Mouse (Mus musculus) cerebellum, adult 2 months (tissue): ENCODE results near the gene Ankrd1. TPM values are rescaled to one million over a fixed set of nuclear protein-coding genes. Genes with fewer than 3 reads are reported as not detected.

Experiments
- DNase-seq, 2 experiments: peaks; one replicate each; pipeline ENCODE4 v3.0.0; 2021
- H3K27ac ChIP-seq: fragments of 200-500 bp; 2 replicates; pipeline ENCODE4 v1.5.1; 2012; ENCODE audit warnings: low read length, control low read depth, inconsistent platforms; ENCODE audit not compliant: insufficient read depth
- H3K27me3 ChIP-seq: fragments of 200-500 bp; 2 replicates; pipeline ENCODE4 v1.6.1; 2012; ENCODE audit warnings: inconsistent platforms, mild to moderate bottlenecking, low read length, moderate library complexity; ENCODE audit not compliant: control insufficient read depth, insufficient read depth
- H3K4me1 ChIP-seq: fragments of 200-500 bp; 2 replicates; pipeline ENCODE4 v1.6.1; 2011; ENCODE audit warnings: low read length; ENCODE audit not compliant: control insufficient read depth, insufficient read depth
- H3K4me3 ChIP-seq: fragments of 200-500 bp; replicated peaks from 2 replicates; pipeline ENCODE3; 2011; ENCODE audit warnings: mild to moderate bottlenecking, low read depth, low read length, control low read depth; ENCODE audit not compliant: insufficient read depth
- CTCF ChIP-seq: fragments of 200-500 bp; IDR thresholded peaks from 2 replicates; pipeline ENCODE4 v1.5.1; 2011; ENCODE audit warnings: low read depth, mild to moderate bottlenecking, control low read depth, low read length, moderate library complexity, borderline replicate concordance; ENCODE audit not compliant: insufficient read depth
- POLR2A ChIP-seq: fragments of 200-500 bp; IDR thresholded peaks from 2 replicates; pipeline ENCODE4 v1.6.1; 2011; ENCODE audit warnings: low read length, control low read depth, borderline replicate concordance; ENCODE audit not compliant: insufficient read depth
- WGBS: fragments of 180-500 bp; shearing (Covaris S2); methylation state at CpG from one replicate; pipeline ENCODE4 v1.1.7; 2018; 5-methylcytosine and 5-hydroxymethylcytosine counted together
- polyA plus RNA-seq: library from polyadenylated mRNA; depleted of rRNA; stranded (reverse); fragments of >200 nt; gene quantifications from 2 replicates; pipeline ENCODE4 v1.2.3, GENCODE M21; 2012

Ankrd1 gene
- polyA plus RNA-seq, 1 experiment = 0.07 TPM

DNA sequence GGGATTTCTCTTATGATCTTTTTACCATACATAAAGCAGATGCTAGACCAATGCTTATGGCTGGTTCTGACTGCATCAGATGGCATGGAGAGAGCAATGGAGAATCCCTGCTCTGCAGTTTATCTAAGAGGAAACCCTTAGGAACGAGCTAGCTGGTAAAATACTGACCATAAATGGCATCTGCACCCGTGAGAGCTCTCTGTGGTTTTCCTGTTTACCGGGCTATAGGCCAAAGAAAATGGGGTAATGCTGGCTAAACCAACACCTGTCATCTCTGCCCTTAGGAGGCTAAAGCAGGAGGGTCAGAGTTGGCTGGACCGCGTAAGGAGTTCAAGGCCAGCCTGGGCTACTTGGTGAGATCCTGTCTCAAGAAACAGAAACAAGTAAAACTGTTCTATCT is 16.0 kb downstream of the Ankrd1 start:
- DNase-seq = no peak
- TF ChIP-seq POLR2A (no peak), CTCF (no peak)
- WGBS = 62% methylated on average over 5 of the region's 5 CpGs
- no peak overlapping the region for H3K27ac ChIP-seq
- no peaks in the 10 kb centered on the region for H3K4me1 ChIP-seq
- no peaks in the 10 kb centered on the region for H3K27me3 ChIP-seq
- no peak overlapping the region for H3K4me3 ChIP-seq

- Histone ChIP-seq H3K27me3 (no peaks in the 10 kb centered on the region), H3K4me1 (no peaks in the 10 kb centered on the region), H3K27ac (no peak overlapping the region), H3K4me3 (no peak overlapping the region)
- no peak for TF ChIP-seq CTCF
- no peak for TF ChIP-seq POLR2A
- DNase-seq = no peak
- 82% methylated on average over 7 of the region's 7 CpGs for WGBS
Observed at GRCm38 (mm10) chr19:36098916-36099315, 21.0 kb downstream of the Ankrd1 start.

- TF ChIP-seq CTCF (no peak), POLR2A (no peak)
- Histone ChIP-seq H3K4me3 (no peak overlapping the region), H3K27me3 (no peaks in the 10 kb centered on the region), H3K27ac (no peak overlapping the region), H3K4me1 (no peaks in the 10 kb centered on the region)
- no peak for DNase-seq
- WGBS = 93% methylated on average over 1 of the region's 1 CpGs
Observed at GRCm38 (mm10) chr19:36098265-36098664, 21.6 kb downstream of the Ankrd1 start.

GRCm38 (mm10) chr19:36097194-36097593 is 22.7 kb downstream of the Ankrd1 start:
- Histone ChIP-seq H3K4me3 (no peak overlapping the region), H3K27ac (no peak overlapping the region), H3K4me1 (no peaks in the 10 kb centered on the region), H3K27me3 (no peaks in the 10 kb centered on the region)
- DNase-seq = no peak
- no peak for TF ChIP-seq CTCF
- TF ChIP-seq POLR2A = no peak
- WGBS = 94% methylated on average over 3 of the region's 3 CpGs

DNA sequence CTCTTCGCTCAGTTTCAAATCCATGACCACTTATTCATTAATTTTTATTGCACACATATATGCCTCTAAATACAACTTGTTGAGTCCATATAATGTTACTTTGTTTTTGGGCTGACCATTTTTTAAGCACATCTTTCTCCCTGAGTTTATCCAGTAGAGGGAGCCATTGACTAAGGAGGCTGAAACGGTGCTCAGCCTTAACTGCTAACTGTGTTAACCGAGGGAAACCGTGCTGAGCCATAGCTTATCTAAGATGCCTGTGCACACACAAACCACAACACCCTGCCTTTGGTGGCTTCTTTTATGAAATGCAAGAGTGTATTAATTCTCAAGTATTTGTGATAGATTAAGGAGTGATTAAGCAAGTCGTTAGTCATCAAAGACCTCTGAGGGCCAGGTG is 29.1 kb downstream of the Ankrd1 start:
- no peaks in the 10 kb centered on the region for H3K27me3 ChIP-seq
- TF ChIP-seq CTCF = peak; percentile 26; the same call in 1 of the 2 replicates
- TF ChIP-seq POLR2A = no peak
- no peaks in the 10 kb centered on the region for H3K4me1 ChIP-seq
- H3K4me3 ChIP-seq = no peak overlapping the region
- 42% methylated on average over 5 of the region's 5 CpGs for WGBS
- H3K27ac ChIP-seq = no peak overlapping the region
- DNase-seq = peak in 1 of 2 experiments; percentile 12

GRCm38 (mm10) chr19:36083262-36084225 is 36.4 kb downstream of the Ankrd1 start, which contains the start of gene Rpp30:
Gene Rpp30 (plus strand): TSS chr19:36083716.
- Histone ChIP-seq H3K4me1 (no peaks in the 10 kb centered on the region), H3K27ac (no peak within 1 kb of the TSS; the same call in 1 of the 2 replicates), H3K4me3 (peak within 1 kb of the TSS; percentile 98), H3K27me3 (no peaks in the 10 kb centered on the region)
- DNase-seq = peak; percentile 84 to 89
- 2% methylated on average over 34 of the region's 34 CpGs for WGBS
- no peak for TF ChIP-seq CTCF
- peak; percentile 52; the same call in 1 of the 2 replicates for TF ChIP-seq POLR2A

DNA sequence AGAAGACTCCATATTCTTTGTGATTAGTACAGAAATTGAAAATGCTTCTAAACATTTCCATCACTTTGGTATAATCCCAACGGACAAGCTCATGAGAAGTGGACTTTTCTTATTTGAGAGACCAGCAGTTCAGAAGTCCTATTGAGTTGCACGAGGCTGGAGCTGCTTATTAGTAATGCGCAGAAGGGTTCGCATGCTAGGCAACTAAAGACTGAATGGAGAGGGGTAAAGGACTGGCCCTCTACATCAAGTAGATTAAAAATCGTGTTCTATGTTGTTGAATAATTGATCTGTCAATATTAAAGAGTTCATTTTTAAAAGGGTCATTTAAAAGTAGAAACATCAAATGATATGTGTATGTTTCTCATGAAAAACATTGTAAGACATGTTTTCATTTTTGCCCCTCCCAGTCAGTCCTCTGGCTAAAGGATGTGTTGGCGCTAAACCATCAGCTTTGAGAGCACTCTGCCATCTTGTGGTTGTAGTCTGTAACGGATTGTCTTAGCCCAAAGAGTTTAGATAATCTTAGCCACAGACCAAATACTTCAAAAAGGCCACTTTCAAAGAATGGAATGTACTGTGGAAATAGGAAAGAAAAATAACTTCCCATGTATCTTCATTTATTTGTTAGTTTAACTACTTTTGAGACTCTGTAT is 37.2 kb downstream of the Ankrd1 start:
- H3K27ac ChIP-seq = no peak overlapping the region
- peak overlapping the region; percentile 22 for H3K4me3 ChIP-seq
- 42% methylated on average over 7 of the region's 7 CpGs for WGBS
- peak; percentile 65 for TF ChIP-seq CTCF
- no peak for TF ChIP-seq POLR2A
- DNase-seq = peak; percentile 15 to 60
- no peaks in the 10 kb centered on the region for H3K27me3 ChIP-seq
- H3K4me1 ChIP-seq = no peaks in the 10 kb centered on the region
